Mouse (Mus musculus) cerebellum, adult 2 months (tissue): Measurements from ENCODE around the gene Atcay. TPM values are rescaled to one million over a fixed set of nuclear protein-coding genes. Genes with fewer than 3 reads are reported as not detected.

Experiments used
- DNase-seq, 2 experiments: peaks; one replicate each; pipeline ENCODE4 v3.0.0; 2021
- H3K27ac ChIP-seq: fragments of 200-500 bp; 2 replicates; pipeline ENCODE4 v1.5.1; 2012; ENCODE audit warnings: low read length, control low read depth, inconsistent platforms; ENCODE audit not compliant: insufficient read depth
- H3K27me3 ChIP-seq: fragments of 200-500 bp; 2 replicates; pipeline ENCODE4 v1.6.1; 2012; ENCODE audit warnings: inconsistent platforms, mild to moderate bottlenecking, low read length, moderate library complexity; ENCODE audit not compliant: control insufficient read depth, insufficient read depth
- H3K4me1 ChIP-seq: fragments of 200-500 bp; 2 replicates; pipeline ENCODE4 v1.6.1; 2011; ENCODE audit warnings: low read length; ENCODE audit not compliant: control insufficient read depth, insufficient read depth
- H3K4me3 ChIP-seq: fragments of 200-500 bp; replicated peaks from 2 replicates; pipeline ENCODE3; 2011; ENCODE audit warnings: mild to moderate bottlenecking, low read depth, low read length, control low read depth; ENCODE audit not compliant: insufficient read depth
- CTCF ChIP-seq: fragments of 200-500 bp; IDR thresholded peaks from 2 replicates; pipeline ENCODE4 v1.5.1; 2011; ENCODE audit warnings: low read depth, mild to moderate bottlenecking, control low read depth, low read length, moderate library complexity, borderline replicate concordance; ENCODE audit not compliant: insufficient read depth
- POLR2A ChIP-seq: fragments of 200-500 bp; IDR thresholded peaks from 2 replicates; pipeline ENCODE4 v1.6.1; 2011; ENCODE audit warnings: low read length, control low read depth, borderline replicate concordance; ENCODE audit not compliant: insufficient read depth
- WGBS: fragments of 180-500 bp; shearing (Covaris S2); methylation state at CpG from one replicate; pipeline ENCODE4 v1.1.7; 2018; 5-methylcytosine and 5-hydroxymethylcytosine counted together
- polyA plus RNA-seq: library from polyadenylated mRNA; depleted of rRNA; stranded (reverse); fragments of >200 nt; gene quantifications from 2 replicates; pipeline ENCODE4 v1.2.3, GENCODE M21; 2012

Atcay gene
- polyA plus RNA-seq, 1 experiment, result 122 TPM

- WGBS, result under 1% methylated on average over 48 of the region's 48 CpGs
Observed at GRCm38 (mm10) chr10:81266211-81267105, 35.8 kb upstream of the Atcay start, which contains the start of the genes Mrpl54 and Apba3. TSS of gene Mrpl54 (minus strand) at chr10:81266934. TSS of gene Apba3 (plus strand) at chr10:81266960.

GRCm38 (mm10) chr10:81265540-81265939, 34.9 kb upstream of the Atcay start:
- Histone ChIP-seq H3K4me3 (no peak overlapping the region), H3K27me3 (no peaks in the 10 kb centered on the region), H3K4me1 (peaks cover 7% of the 10 kb centered on the region), H3K27ac (no peak overlapping the region)
- DNase-seq, result no peak
- WGBS, result 87% methylated on average over 8 of the region's 8 CpGs
- no peak for TF ChIP-seq CTCF
- no peak for TF ChIP-seq POLR2A

More at GRCm38 (mm10) chr10:81266211-81267105, 35.8 kb upstream of the Atcay start, which contains the start of the genes Mrpl54 and Apba3:
- Histone ChIP-seq H3K27me3 (no peaks in the 10 kb centered on the region), H3K27ac (peak within 1 kb of the TSS; percentile 78), H3K4me3 (peak within 1 kb of the TSS; percentile 83), H3K4me1 (peaks cover 7% of the 10 kb centered on the region)
- no peak for TF ChIP-seq CTCF
- TF ChIP-seq POLR2A, result peak; percentile 64; the same call in 1 of the 2 replicates
- DNase-seq, result peak; percentile 96 to 99

GRCm38 (mm10) chr10:81261025-81261424, 30.4 kb upstream of the Atcay start:
- 91% methylated on average over 4 of the region's 4 CpGs for WGBS
- no peaks in the 10 kb centered on the region for H3K27me3 ChIP-seq
- no peak overlapping the region for H3K27ac ChIP-seq
- H3K4me1 ChIP-seq, result peaks cover 8% of the 10 kb centered on the region
- TF ChIP-seq POLR2A (no peak), CTCF (no peak)
- H3K4me3 ChIP-seq, result no peak overlapping the region
- DNase-seq, result no peak

GRCm38 (mm10) chr10:81259225-81259884, 28.7 kb upstream of the Atcay start:
- no peaks in the 10 kb centered on the region for H3K27me3 ChIP-seq
- no peak for DNase-seq
- 24% methylated on average over 21 of the region's 21 CpGs for WGBS
- no peak overlapping the region for H3K27ac ChIP-seq
- H3K4me3 ChIP-seq, result no peak overlapping the region
- peaks cover 5% of the 10 kb centered on the region for H3K4me1 ChIP-seq
- TF ChIP-seq POLR2A (no peak), CTCF (no peak)

GRCm38 (mm10) chr10:81257158-81258039, 26.8 kb upstream of the Atcay start:
- 0 out of 2 replicates have a peak overlapping the region, but pooled peaks have one; percentile 24 for H3K27ac ChIP-seq
- no peaks in the 10 kb centered on the region for H3K27me3 ChIP-seq
- peak overlapping the region; percentile 83 for H3K4me3 ChIP-seq
- TF ChIP-seq POLR2A (no peak), CTCF (no peak)
- peaks cover 5% of the 10 kb centered on the region for H3K4me1 ChIP-seq
- under 1% methylated on average over 62 of the region's 62 CpGs for WGBS
- peak; percentile 58 to 68 for DNase-seq

GRCm38 (mm10) chr10:81254886-81255285, 24.3 kb upstream of the Atcay start:
- H3K27me3 ChIP-seq, result no peaks in the 10 kb centered on the region
- no peak overlapping the region for H3K27ac ChIP-seq
- DNase-seq, result no peak
- peaks cover 5% of the 10 kb centered on the region for H3K4me1 ChIP-seq
- H3K4me3 ChIP-seq, result no peak overlapping the region
- WGBS, result 60% methylated on average over 1 of the region's 1 CpGs
- TF ChIP-seq POLR2A (no peak), CTCF (no peak)
